Mouse (Mus musculus) liver, postnatal 0 days (tissue): ENCODE results near the gene Dnajb12.

Experiments
- CTCF ChIP-seq: sonication (generic); IDR thresholded peaks from 2 replicates; pipeline ENCODE4 v1.5.1; 2016; ENCODE audit warnings: antibody characterized with exemption, low read depth
- EP300 ChIP-seq: IDR thresholded peaks from 2 replicates; pipeline ENCODE4 v1.6.1; 2016; ENCODE audit warnings: antibody characterized with exemption, low read depth, mild to moderate bottlenecking

GRCm38 (mm10) chr10:59841434-59841833 is 37.9 kb upstream of the Dnajb12 start:
- TF ChIP-seq CTCF = no peak
- TF ChIP-seq EP300 = no peak
